Mouse (Mus musculus) lung, postnatal 0 days (tissue): ENCODE results near the gene Prkch.

Experiments
- CTCF ChIP-seq: IDR thresholded peaks from 2 replicates; pipeline ENCODE4 v1.5.1; 2016; ENCODE audit warnings: antibody characterized with exemption, mild to moderate bottlenecking
- EP300 ChIP-seq: IDR thresholded peaks from 2 replicates; pipeline ENCODE4 v1.6.1; 2016; ENCODE audit warnings: antibody characterized with exemption, mild to moderate bottlenecking, control low read depth

- TF ChIP-seq CTCF (no peak), EP300 (no peak)
Measured at GRCm38 (mm10) chr12:73814056-73814735, 229.6 kb downstream of the Prkch start.
